Mouse (Mus musculus): ENCODE data around the gene Il18bp. TPM values are rescaled to one million over a fixed set of nuclear protein-coding genes. Genes with fewer than 3 reads are reported as not detected.

The Il18bp gene
- total and polyA plus RNA-seq, 3 experiments, result 1.9 to 3.3 (median 1.9) TPM

- Histone ChIP-seq H3K27me3 (replicated peaks) (no peaks in the 10 kb centered on the region), H3K79me2 (replicated peaks; ENCODE audit: control insufficient read depth, extremely low read depth, insufficient read depth, poor library complexity, severe bottlenecking) (no peaks in the 10 kb centered on the region; the same call in 1 of the 2 replicates), H3K9me3 (replicated peaks; ENCODE audit: low read length) (no peaks in the 10 kb centered on the region), H3K4me2 (ENCODE audit: insufficient read depth, low read depth, poor library complexity, severe bottlenecking) (no peak overlapping the region), H3K4me1 (ENCODE audit: control insufficient read depth in 1 of 2, insufficient read depth in 2 of 2) (peaks cover 0 to 57% of the 10 kb centered on the region in 2 experiments; a peak in 3 of 4 replicates), H3K36me3 (replicated peaks in 1 of 2; ENCODE audit: control insufficient read depth in 1 of 2, insufficient read depth in 1 of 2, low read length in 1 of 2) (no peaks in the 10 kb centered on the region), H3K27ac (ENCODE audit: insufficient read depth, low read depth) (no peak overlapping the region), H3K9ac (ENCODE audit: insufficient read depth, low read depth) (no peak overlapping the region), H3K4me3 (replicated peaks in 1 of 3; ENCODE audit: low read depth in 2 of 3, low read length in 2 of 3, poor library complexity in 1 of 3) (no peak overlapping the region)
- TF ChIP-seq PAX5 (IDR thresholded peaks at IDR 0.05; ENCODE audit: low read length), result no peak
- in situ Hi-C loops (cut with MboI; ENCODE audit: low pct_ligation_motif_present, low pct_unique_long_range_greater_than_20kb, low sequenced_read_pairs), result no loop called here
- dilution Hi-C loops (cut with MboI; ENCODE audit: extremely low pct_ligation_motif_present, extremely low pct_unique_long_range_greater_than_20kb, low sequenced_read_pairs), result no loop called here
- DNase-seq (ENCODE audit: extremely low read depth), result peak; percentile 27
Observed at GRCm38 (mm10) chr7:101965606-101966005, 52.9 kb downstream of the Il18bp start.

Other genes with a start within 250 kb of the Il18bp start
- not detected in 2 replicates for gene Phox2a, start 200.4 kb downstream of the Il18bp start, total RNA-seq (2012; rRNA removed)
- gene Phox2a, start 200.4 kb downstream of the Il18bp start, total RNA-seq (2014; rRNA removed), result not detected in 2 replicates
- not detected in 2 replicates for gene Phox2a, start 200.4 kb downstream of the Il18bp start, polyA plus RNA-seq (2012; ENCODE audit: insufficient read length, low read depth)
- 36.1 and 44.3 TPM in 2 replicates for gene Inppl1, start 180.5 kb downstream of the Il18bp start, total RNA-seq (2012; rRNA removed)
- 21.6 and 27.3 TPM in 2 replicates for gene Inppl1, start 180.5 kb downstream of the Il18bp start, total RNA-seq (2014; rRNA removed)
- gene Inppl1, start 180.5 kb downstream of the Il18bp start, polyA plus RNA-seq (2012; ENCODE audit: insufficient read length, low read depth), result 35.7 and 37.9 TPM in 2 replicates
- not detected in 2 replicates for gene Folr2, start 161.5 kb downstream of the Il18bp start, total RNA-seq (2012; rRNA removed)
- gene Folr2, start 161.5 kb downstream of the Il18bp start, total RNA-seq (2014; rRNA removed), result not detected in 2 replicates
- not detected in 2 replicates for gene Folr2, start 161.5 kb downstream of the Il18bp start, polyA plus RNA-seq (2012; ENCODE audit: insufficient read length, low read depth)
- 69.1 and 88.8 TPM in 2 replicates for gene Anapc15, start 155.0 kb downstream of the Il18bp start, total RNA-seq (2012; rRNA removed)
- 90.6 and 98.5 TPM in 2 replicates for gene Anapc15, start 155.0 kb downstream of the Il18bp start, total RNA-seq (2014; rRNA removed)
- gene Anapc15, start 155.0 kb downstream of the Il18bp start, polyA plus RNA-seq (2012; ENCODE audit: insufficient read length, low read depth), result 97.1 and 107 TPM in 2 replicates
- gene Folr1, start 147.9 kb downstream of the Il18bp start, total RNA-seq (2012; rRNA removed), result 0.25 and 0.34 TPM in 2 replicates
- not detected in 2 replicates for gene Folr1, start 147.9 kb downstream of the Il18bp start, total RNA-seq (2014; rRNA removed)
- not detected in 2 replicates for gene Folr1, start 147.9 kb downstream of the Il18bp start, polyA plus RNA-seq (2012; ENCODE audit: insufficient read length, low read depth)
- gene Lamtor1, start 112.8 kb downstream of the Il18bp start, total RNA-seq (2012; rRNA removed), result 68.6 and 77.9 TPM in 2 replicates
- 80.7 and 86.2 TPM in 2 replicates for gene Lamtor1, start 112.8 kb downstream of the Il18bp start, total RNA-seq (2014; rRNA removed)
- 107 and 124 TPM in 2 replicates for gene Lamtor1, start 112.8 kb downstream of the Il18bp start, polyA plus RNA-seq (2012; ENCODE audit: insufficient read length, low read depth)
- 1.1 and 1.4 TPM in 2 replicates for gene Tomt, start 112.3 kb downstream of the Il18bp start, total RNA-seq (2012; rRNA removed)
- 0.07 and 0.22 TPM in 2 replicates for gene Tomt, start 112.3 kb downstream of the Il18bp start, total RNA-seq (2014; rRNA removed)
- gene Tomt, start 112.3 kb downstream of the Il18bp start, polyA plus RNA-seq (2012; ENCODE audit: insufficient read length, low read depth), result 1.3 TPM in 2 replicates
- gene Lrrc51, start 84.8 kb downstream of the Il18bp start, total RNA-seq (2012; rRNA removed), result 3.9 and 5.6 TPM in 2 replicates
- 5.2 and 6.6 TPM in 2 replicates for gene Lrrc51, start 84.8 kb downstream of the Il18bp start, total RNA-seq (2014; rRNA removed)
- 3.2 and 4.9 TPM in 2 replicates for gene Lrrc51, start 84.8 kb downstream of the Il18bp start, polyA plus RNA-seq (2012; ENCODE audit: insufficient read length, low read depth)
- 56.4 and 57.6 TPM in 2 replicates for gene Numa1, start 84.6 kb downstream of the Il18bp start, total RNA-seq (2012; rRNA removed)
- gene Numa1, start 84.6 kb downstream of the Il18bp start, total RNA-seq (2014; rRNA removed), result 38.0 and 38.2 TPM in 2 replicates
- 75.7 and 79.5 TPM in 2 replicates for gene Numa1, start 84.6 kb downstream of the Il18bp start, polyA plus RNA-seq (2012; ENCODE audit: insufficient read length, low read depth)
- 20.4 and 20.7 TPM in 2 replicates for gene Rnf121, start 46.8 kb upstream of the Il18bp start, total RNA-seq (2012; rRNA removed)
- gene Rnf121, start 46.8 kb upstream of the Il18bp start, total RNA-seq (2014; rRNA removed), result 10.3 and 13.9 TPM in 2 replicates
- 24.8 and 27.7 TPM in 2 replicates for gene Rnf121, start 46.8 kb upstream of the Il18bp start, polyA plus RNA-seq (2012; ENCODE audit: insufficient read length, low read depth)
- gene Xndc1, start 46.8 kb upstream of the Il18bp start, total RNA-seq (2012; rRNA removed), result 19.8 and 20.2 TPM in 2 replicates
- 15.4 and 19.9 TPM in 2 replicates for gene Xndc1, start 46.8 kb upstream of the Il18bp start, total RNA-seq (2014; rRNA removed)
- 23.4 and 26.7 TPM in 2 replicates for gene Xndc1, start 46.8 kb upstream of the Il18bp start, polyA plus RNA-seq (2012; ENCODE audit: insufficient read length, low read depth)
- 1.6 and 1.9 TPM in 2 replicates for gene Xntrpc, start 47.0 kb upstream of the Il18bp start, total RNA-seq (2012; rRNA removed)
- gene Xntrpc, start 47.0 kb upstream of the Il18bp start, total RNA-seq (2014; rRNA removed), result 0.64 and 0.93 TPM in 2 replicates
- gene Xntrpc, start 47.0 kb upstream of the Il18bp start, polyA plus RNA-seq (2012; ENCODE audit: insufficient read length, low read depth), result 1.6 and 1.7 TPM in 2 replicates
- 0.17 TPM in 1 of 2 replicates, not detected in the other for gene Trpc2, start 64.4 kb upstream of the Il18bp start, total RNA-seq (2012; rRNA removed)
- gene Trpc2, start 64.4 kb upstream of the Il18bp start, total RNA-seq (2014; rRNA removed), result 0.24 TPM in 1 of 2 replicates, not detected in the other
- gene Trpc2, start 64.4 kb upstream of the Il18bp start, polyA plus RNA-seq (2012; ENCODE audit: insufficient read length, low read depth), result not detected in 2 replicates
- 0.17 and 0.21 TPM in 2 replicates for gene Art1, start 83.1 kb upstream of the Il18bp start, total RNA-seq (2012; rRNA removed)
- 0.20 and 0.22 TPM in 2 replicates for gene Art1, start 83.1 kb upstream of the Il18bp start, total RNA-seq (2014; rRNA removed)
- gene Art1, start 83.1 kb upstream of the Il18bp start, polyA plus RNA-seq (2012; ENCODE audit: insufficient read length, low read depth), result 0.40 and 0.67 TPM in 2 replicates
- 0.71 and 0.85 TPM in 2 replicates for gene Art5, start 90.8 kb upstream of the Il18bp start, total RNA-seq (2012; rRNA removed)
- 2.6 and 2.7 TPM in 2 replicates for gene Art5, start 90.8 kb upstream of the Il18bp start, total RNA-seq (2014; rRNA removed)
- 3.9 and 4.7 TPM in 2 replicates for gene Art5, start 90.8 kb upstream of the Il18bp start, polyA plus RNA-seq (2012; ENCODE audit: insufficient read length, low read depth)
- gene Chrna10, start 98.1 kb upstream of the Il18bp start, total RNA-seq (2012; rRNA removed), result not detected in 2 replicates
- gene Chrna10, start 98.1 kb upstream of the Il18bp start, total RNA-seq (2014; rRNA removed), result not detected in 2 replicates
- gene Chrna10, start 98.1 kb upstream of the Il18bp start, polyA plus RNA-seq (2012; ENCODE audit: insufficient read length, low read depth), result not detected in 2 replicates
- 24.6 and 27.3 TPM in 2 replicates for gene Nup98, start 191.5 kb upstream of the Il18bp start, total RNA-seq (2012; rRNA removed)
- gene Nup98, start 191.5 kb upstream of the Il18bp start, total RNA-seq (2014; rRNA removed), result 23.9 and 25.0 TPM in 2 replicates
- gene Nup98, start 191.5 kb upstream of the Il18bp start, polyA plus RNA-seq (2012; ENCODE audit: insufficient read length, low read depth), result 34.3 and 37.1 TPM in 2 replicates
- 13.2 and 18.3 TPM in 2 replicates for gene Pgap2, start 191.5 kb upstream of the Il18bp start, total RNA-seq (2012; rRNA removed)
- 20.3 and 23.7 TPM in 2 replicates for gene Pgap2, start 191.5 kb upstream of the Il18bp start, total RNA-seq (2014; rRNA removed)
- 26.1 and 38.5 TPM in 2 replicates for gene Pgap2, start 191.5 kb upstream of the Il18bp start, polyA plus RNA-seq (2012; ENCODE audit: insufficient read length, low read depth)
- 17.1 and 22.7 TPM in 2 replicates for gene Rhog, start 237.4 kb upstream of the Il18bp start, total RNA-seq (2012; rRNA removed)
- gene Rhog, start 237.4 kb upstream of the Il18bp start, total RNA-seq (2014; rRNA removed), result 9.6 and 12.2 TPM in 2 replicates
- 109 and 118 TPM in 2 replicates for gene Rhog, start 237.4 kb upstream of the Il18bp start, polyA plus RNA-seq (2012; ENCODE audit: insufficient read length, low read depth)
- gene Stim1, start 249.1 kb upstream of the Il18bp start, total RNA-seq (2012; rRNA removed), result 8.9 and 10.2 TPM in 2 replicates
- gene Stim1, start 249.1 kb upstream of the Il18bp start, total RNA-seq (2014; rRNA removed), result 21.0 and 26.6 TPM in 2 replicates
- 23.9 and 24.1 TPM in 2 replicates for gene Stim1, start 249.1 kb upstream of the Il18bp start, polyA plus RNA-seq (2012; ENCODE audit: insufficient read length, low read depth)